Mouse (Mus musculus): ENCODE results near the gene Pnkd.
A peak's percentile ranks its signal among the peaks of the same experiment; 100 is the strongest.

The Pnkd gene

GRCm38 (mm10) chr1:74284543-74285160, at the start of gene Pnkd, which contains the start of gene Aamp:
TSS of gene Pnkd (plus strand) at chr1:74284930.
TSS of gene Aamp (minus strand) at chr1:74284738.
- peak; percentile 100 for DNase-seq

GRCm38 (mm10) chr1:74235938-74236589, 48.7 kb upstream of the Pnkd start, which contains the start of gene Arpc2:
TSS of gene Arpc2 (plus strand) at chr1:74236084.
- peak; percentile 97 for DNase-seq

DNA sequence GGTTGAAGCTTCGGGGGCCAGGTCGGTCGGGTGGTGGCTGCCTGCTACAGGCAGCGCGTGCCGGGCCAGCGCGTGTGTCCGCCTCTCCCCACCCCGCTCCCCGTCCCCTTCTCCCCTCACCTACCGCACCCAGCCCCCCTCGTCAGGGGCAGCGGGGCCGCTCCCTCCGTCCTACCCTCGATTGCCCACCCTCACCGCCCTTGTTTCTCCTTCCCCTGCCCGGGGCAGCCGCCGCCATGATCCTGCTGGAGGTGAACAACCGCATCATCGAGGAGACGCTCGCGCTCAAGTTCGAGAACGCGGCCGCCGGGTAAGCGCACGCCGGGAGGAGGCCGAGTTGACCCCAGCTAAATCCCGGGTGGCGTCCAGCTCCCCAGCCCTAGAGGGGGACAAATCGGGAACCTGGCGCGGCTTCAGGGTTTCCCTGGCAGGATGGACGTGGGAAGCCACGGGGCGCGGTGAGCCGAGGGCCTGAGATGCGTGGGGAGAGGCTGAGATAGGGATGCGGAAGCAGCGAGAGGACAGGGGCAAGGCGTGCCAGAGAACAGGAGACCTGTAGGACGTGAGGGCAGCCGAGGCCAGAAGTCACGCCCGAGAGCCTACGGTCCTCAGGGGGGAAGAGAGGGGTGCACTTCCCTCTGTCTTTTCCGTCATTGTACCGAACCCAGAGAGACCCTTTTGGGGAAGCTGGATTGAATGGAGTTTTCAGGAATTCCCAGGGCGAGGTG, 48.0 kb upstream of the Pnkd start:
- DNase-seq: no peak

DNA sequence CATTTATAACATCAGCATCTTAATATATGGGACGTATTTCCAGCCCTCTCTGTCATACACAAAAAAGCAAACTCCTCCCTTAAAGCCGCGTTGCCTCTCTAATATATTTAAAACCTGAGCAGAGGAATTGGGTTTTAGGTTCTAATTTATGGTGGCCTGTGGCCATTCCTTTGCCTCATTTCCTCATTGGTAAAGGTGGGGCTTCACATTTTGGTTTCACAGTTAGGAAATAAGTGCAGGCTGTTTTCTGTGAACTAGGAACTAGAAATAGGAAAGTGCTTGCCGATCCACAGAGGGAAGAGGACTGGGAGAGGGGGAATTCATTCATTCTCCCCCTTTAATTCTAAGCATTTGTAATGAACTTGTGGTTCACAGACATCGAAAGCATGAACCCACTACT, 47.1 kb upstream of the Pnkd start:
- no peak for DNase-seq

- no peak for DNase-seq
These were observed 46.6 kb upstream of the Pnkd start for GRCm38 (mm10) chr1:74238136-74238535.

DNA sequence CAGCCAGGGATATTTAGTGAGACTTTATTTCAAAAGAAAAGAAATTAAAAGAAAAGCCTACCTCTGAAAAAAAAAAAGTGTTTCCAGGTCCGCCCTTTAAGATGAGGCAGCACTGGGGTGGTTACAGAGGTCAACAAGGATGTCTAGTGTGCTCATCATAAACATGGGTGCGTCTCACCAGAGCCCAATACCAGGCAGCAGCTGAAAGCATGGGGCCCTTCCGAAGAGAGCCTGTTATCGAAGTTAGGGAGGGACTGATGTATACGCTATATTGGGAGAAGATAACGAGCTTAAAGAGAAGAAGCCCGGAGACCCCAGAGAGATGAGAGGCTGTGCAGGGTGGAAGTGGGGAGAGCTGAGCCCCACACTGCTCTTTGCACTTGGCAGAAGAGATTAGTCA, 45.6 kb upstream of the Pnkd start:
- DNase-seq: no peak

- DNase-seq: no peak
These were observed 45.1 kb upstream of the Pnkd start for GRCm38 (mm10) chr1:74239618-74240017.

DNA sequence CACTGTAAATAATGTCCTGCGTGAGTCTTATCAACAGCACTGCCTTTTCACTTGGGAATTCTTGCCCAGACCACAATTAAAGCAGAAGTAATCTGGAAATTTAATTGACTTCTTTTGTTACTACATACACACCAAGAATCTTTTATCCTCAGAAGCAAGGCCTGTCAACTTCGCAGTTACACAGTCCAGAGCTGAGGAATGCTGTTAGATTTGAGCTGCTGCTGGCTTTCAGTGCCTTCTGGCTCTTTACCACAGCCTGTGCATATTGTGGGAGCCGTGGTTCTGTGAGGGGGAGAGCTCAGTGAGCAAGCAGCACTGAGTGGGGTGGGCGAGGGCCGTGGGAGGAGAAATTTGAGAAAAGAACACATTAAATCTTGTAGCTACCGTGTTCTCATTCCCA, 44.4 kb upstream of the Pnkd start:
- DNase-seq: no peak

GRCm38 (mm10) chr1:74240832-74241231, 43.9 kb upstream of the Pnkd start:
- no peak for DNase-seq

- DNase-seq: no peak
These were observed 39.2 kb upstream of the Pnkd start for GRCm38 (mm10) chr1:74245525-74245924.

GRCm38 (mm10) chr1:74248799-74249198, 35.9 kb upstream of the Pnkd start:
- DNase-seq: no peak

DNA sequence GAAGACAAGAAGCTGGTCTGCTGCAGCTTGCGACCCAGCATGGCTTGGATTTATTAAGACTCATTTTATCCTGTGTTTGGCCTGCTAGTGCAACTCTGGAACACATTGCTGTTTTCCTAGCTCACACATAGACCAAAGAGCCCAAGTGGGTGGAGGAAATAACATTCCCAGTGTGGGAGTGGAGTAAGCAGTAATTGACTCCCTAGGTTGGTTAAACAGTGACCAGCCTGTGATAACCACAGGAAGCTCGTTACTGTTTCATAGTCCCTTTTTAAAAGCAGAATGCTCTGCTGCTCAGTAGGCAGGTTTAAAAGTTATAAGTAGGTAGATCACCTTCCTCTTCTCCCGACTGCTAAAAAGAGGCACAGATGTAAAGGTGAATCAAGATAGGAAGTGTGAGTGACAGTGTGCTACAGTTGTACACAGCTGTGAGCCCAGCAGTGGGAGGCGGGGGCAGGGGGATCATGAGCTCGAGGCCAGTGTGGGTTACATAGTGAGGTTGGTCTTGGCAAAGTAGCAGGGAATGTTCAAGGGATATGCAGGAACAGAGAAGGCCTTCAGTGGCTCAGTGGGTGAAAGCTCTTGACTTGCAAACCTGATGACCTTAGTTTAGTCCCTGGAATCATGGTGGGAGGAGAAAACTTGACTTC, 35.3 kb upstream of the Pnkd start:
- DNase-seq: no peak

GRCm38 (mm10) chr1:74250096-74250495, 34.6 kb upstream of the Pnkd start:
- no peak for DNase-seq

- no peak for DNase-seq
These were observed 28.9 kb upstream of the Pnkd start for GRCm38 (mm10) chr1:74255704-74256345.

DNA sequence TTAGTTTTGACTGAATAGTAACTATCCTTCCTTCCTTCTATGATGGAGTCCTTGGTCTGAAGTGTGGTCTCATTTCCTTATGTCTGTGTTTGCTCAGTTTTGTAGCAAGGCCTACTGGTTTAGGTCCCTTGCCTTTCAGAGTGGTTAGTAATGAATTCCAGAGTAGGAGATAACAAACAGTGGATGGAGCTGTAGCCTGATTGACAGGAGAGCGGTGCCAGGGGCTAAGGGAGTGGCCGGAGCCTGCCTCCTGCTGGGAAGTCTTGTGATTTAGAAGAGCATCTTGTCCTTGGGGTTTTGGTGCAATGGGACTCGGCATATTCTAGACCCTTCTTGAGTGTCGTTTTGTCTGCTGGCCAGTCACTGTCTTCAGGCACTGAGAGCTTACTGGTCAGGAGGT, 27.9 kb upstream of the Pnkd start:
- DNase-seq: no peak

GRCm38 (mm10) chr1:74262510-74262909, 22.2 kb upstream of the Pnkd start:
- no peak for DNase-seq

DNA sequence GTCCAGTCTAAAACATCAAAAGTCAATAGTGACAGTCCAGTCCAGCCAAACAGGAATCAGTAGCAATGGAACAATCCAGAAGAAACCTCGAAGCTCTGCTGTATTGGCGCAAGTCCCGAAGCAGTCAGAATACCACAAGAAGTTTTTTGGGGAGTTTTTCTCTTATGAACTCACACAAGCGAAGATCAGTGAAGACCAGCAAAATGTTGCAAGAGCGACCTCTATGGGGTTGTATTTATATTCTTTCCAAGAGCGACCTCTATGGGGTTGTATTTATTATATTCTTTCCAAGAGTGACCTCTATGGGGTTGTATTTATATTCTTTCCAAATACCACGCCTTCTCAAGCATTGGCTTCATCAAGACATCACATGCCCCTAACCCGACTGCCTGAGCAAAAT, 16.0 kb upstream of the Pnkd start:
- no peak for DNase-seq

GRCm38 (mm10) chr1:74271659-74272058, 13.1 kb upstream of the Pnkd start:
- DNase-seq: no peak

DNA sequence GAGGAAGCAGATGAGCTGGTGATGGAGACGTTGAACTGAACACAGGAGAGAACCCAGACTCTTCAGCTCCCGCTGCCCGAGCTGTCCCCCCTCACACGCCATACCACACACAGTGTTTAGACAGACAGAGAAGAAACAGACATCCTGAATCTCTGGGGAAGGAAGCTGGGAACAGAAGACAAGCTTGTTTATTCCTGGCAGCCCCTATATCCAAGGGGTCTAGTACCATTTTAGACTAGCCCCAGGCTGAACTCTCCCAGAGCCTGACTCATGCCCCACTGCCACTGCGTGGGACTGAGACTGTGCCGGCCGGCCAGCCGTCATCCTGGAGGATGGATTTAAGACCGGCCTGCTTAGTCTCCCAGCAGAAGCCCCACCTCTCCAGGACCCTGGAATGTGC, 9.7 kb upstream of the Pnkd start:
- no peak for DNase-seq

- no peak for DNase-seq
These were observed 7.7 kb upstream of the Pnkd start for GRCm38 (mm10) chr1:74277041-74277440.

DNA sequence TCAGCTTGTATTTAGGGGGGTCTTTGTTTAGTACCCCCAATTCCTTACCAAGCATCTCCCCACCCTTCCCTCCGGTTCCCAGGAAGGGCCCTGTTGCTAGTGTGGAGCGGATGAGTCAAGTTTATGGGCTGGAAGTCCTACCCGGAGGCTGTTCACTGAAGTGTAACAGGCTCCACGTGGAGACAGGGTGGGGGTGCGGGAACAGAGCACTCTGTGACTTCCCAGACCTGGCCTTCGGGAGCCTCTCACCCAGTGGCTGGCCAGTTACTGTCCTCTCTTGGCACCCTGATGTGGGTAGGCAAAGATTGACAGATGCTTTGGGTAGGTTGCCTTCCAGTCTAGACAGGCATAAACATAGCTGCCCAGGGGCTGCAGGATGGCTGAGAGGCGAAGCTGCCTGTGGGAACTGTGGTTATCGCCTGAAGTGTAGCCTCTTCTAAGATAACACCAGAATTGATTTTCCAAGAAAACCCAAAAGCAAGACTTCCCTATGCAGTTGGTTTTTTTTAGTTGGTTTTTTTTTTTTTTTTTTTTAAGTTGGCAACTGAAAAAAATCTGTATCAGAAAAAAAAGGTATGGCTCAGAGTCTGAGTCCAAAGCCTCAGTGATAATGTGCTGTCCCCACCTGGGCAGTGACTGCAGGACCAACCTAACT, 6.7 kb upstream of the Pnkd start:
- no peak for DNase-seq

DNA sequence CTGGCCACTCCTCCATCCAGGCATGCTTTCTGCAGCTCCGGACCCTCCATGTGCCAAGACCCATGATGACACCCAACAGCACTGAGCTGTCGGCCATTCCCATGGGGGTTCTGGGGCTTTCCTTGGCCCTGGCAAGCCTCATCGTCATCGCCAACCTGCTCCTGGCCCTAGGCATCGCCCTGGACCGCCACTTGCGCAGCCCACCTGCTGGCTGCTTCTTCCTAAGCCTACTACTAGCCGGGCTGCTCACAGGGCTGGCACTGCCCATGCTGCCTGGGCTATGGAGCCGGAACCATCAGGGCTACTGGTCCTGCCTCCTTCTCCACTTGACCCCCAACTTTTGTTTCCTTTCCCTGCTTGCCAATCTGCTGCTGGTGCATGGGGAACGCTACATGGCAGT, 6.2 kb upstream of the Pnkd start, which contains the start of gene Gpbar1:
Gene Gpbar1, plus strand, starts transcription at position 13 of the 400 bp plus-strand sequence.
- DNase-seq: peak; percentile 18

Data from cerebellum, adult 9-11 months (tissue).